Mouse (Mus musculus): ENCODE data around the gene Gm10985. TPM values are rescaled to one million over a fixed set of nuclear protein-coding genes. Genes with fewer than 3 reads are reported as not detected.

Gene Gm10985
- polyA plus RNA-seq, 1 experiment from 2014 or later, result not detected

DNA sequence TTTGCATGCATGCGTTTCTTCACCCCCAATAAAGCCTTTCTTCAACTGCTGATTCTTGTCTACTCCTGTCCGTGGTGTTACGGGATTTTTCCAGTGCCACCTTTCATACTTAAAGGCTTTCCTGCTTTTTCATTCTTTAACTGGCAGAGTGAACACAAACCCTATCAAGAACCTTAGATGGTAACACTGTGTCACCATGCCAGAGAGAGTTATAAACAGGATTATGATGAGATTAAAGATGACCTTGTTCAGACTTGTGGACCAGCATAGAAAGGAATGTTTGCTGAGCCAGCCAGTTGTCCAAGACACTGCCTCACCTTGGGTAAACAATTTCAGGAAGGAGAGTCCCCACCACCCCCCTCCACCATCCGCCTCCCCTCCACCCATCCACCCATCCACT lies 23.3 kb downstream of the Gm10985 start:
- WGBS, result 79% methylated on average over 4 of the region's 4 CpGs
- H3K27ac ChIP-seq, result no peak overlapping the region
- ATAC-seq (ENCODE audit: insufficient number of reproducible peaks, insufficient read depth, low FRiP score, low TSS enrichment), result no peak

DNA sequence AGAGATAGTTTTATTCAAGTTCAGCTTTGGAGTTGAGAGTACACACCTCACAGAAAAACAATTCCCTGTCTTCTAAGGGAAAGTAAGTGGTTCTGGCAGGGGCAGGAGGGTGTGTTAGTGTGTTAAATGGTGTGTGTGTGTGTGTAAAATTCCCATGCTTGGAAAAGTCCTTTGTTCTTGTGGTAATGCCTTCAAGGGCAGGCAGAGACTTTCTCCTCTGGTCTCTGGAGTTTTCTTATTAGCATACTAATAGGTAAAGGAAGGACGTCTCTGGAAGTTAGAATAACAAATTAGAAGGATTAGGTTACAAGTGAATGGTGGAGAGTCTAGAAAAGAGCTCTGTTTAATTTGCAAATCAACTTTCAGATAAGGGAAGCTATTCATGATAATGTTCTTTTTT lies 24.4 kb downstream of the Gm10985 start:
- Histone ChIP-seq H3K4me1 (no peaks in the 10 kb centered on the region), H3K27ac (no peak overlapping the region), H3K4me3 (no peak overlapping the region), H3K4me2 (replicated peaks) (no peak overlapping the region), H3K27me3 (no peaks in the 10 kb centered on the region), H3K9ac (no peak overlapping the region), H3K36me3 (no peaks in the 10 kb centered on the region), H3K9me3 (no peaks in the 10 kb centered on the region)
- no peak for ATAC-seq (ENCODE audit: insufficient number of reproducible peaks, insufficient read depth, low FRiP score, low TSS enrichment)
- WGBS, result 0% methylated on average over 1 of the region's 1 CpGs

More for the DNA sequence above, 23.3 kb downstream of the Gm10985 start:
- Histone ChIP-seq H3K4me3 (no peak overlapping the region), H3K36me3 (no peaks in the 10 kb centered on the region), H3K27me3 (no peaks in the 10 kb centered on the region), H3K4me1 (no peaks in the 10 kb centered on the region), H3K9ac (no peak overlapping the region), H3K4me2 (replicated peaks) (no peak overlapping the region), H3K9me3 (no peaks in the 10 kb centered on the region)

DNA sequence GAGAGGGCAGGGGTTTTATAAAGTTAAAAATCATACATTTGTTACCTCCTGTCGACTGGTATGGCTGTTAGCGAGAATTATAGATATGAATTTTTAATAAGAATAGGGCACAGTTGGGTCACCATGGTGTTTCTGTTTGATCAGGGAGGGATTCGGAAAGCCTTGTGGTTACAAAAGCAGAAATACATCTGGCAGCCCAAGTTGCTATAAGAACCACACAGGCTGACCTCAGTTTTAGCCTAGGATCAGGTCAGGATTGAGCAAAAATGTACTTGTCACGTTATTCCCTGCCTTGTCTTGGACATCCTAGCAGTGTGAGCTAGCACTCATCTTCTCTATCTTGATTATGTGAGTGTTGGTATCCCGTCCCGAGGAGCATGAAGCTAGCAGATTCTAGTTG lies 25.6 kb downstream of the Gm10985 start:
- Histone ChIP-seq H3K4me3 (no peak overlapping the region), H3K4me2 (replicated peaks) (no peak overlapping the region), H3K9me3 (no peaks in the 10 kb centered on the region), H3K4me1 (no peaks in the 10 kb centered on the region), H3K9ac (no peak overlapping the region), H3K27me3 (no peaks in the 10 kb centered on the region), H3K27ac (no peak overlapping the region), H3K36me3 (no peaks in the 10 kb centered on the region)
- 66% methylated on average over 6 of the region's 6 CpGs for WGBS
- no peak for ATAC-seq (ENCODE audit: insufficient number of reproducible peaks, insufficient read depth, low FRiP score, low TSS enrichment)

DNA sequence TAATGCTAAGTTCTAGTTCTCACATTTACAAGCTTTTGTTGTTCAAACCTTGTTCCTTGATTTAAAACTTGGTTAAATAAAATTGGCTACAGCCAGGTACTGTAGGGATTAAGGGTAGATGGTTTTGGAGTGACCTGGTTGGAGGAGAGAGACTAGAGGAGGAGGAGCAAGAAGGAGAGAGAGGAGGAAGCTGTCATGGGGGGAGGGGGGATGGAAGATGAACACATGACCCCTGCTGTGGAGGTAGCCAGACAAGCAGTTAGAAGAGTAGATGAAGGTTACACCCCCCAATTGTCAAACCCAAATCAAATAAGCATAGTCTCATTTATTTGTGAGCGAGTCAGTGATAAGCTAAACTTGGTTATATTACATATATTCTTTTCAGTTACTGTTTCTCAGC lies 26.7 kb downstream of the Gm10985 start:
- WGBS, result 92% methylated on average over 1 of the region's 1 CpGs
- no peak overlapping the region for H3K9ac ChIP-seq

DNA sequence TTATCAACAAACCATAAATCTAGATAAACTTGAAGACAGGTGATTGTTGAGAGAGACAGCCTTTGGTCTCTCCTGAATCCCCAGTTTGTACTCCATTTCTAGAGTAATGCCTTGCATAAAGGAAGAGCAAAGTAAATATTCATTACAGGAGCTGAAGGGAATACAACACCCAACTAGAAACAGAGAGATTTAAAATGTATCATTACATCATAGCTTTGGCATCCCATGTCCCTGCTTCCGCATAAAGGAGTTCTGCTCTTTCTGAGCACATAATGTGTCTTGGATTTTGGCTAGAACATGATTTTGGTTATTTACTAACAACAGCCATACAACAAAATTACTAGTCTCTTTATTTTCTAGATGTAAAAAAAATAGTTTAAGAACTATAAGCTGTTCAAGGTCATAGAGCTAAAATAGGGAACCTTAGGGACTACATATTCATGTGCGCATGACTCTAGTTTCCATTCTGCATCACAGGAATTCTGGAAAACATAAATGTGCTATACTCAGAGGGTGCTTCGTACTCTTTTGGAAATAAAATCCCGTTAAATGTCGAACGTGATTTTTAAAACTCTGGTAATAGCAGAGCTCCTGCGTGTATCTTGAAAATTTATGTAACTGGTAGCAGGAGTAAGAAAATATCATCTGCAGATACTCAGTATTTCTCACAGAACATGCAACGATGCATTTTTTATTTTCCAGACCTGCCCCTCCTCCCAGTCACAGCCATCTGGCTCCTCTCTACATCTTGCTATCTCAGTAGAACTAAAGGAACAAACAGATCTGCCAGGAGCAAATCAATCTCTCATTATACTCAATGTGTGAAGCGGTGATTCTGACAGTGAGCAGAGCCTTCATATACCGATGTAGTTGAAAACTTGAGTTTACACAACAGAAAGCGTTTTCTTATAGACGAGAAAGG lies 46.0 kb downstream of the Gm10985 start:
- no peaks in the 10 kb centered on the region for H3K9me3 ChIP-seq
- no peak overlapping the region for H3K4me3 ChIP-seq
- no peak overlapping the region for H3K9ac ChIP-seq
- no peak overlapping the region for H3K27ac ChIP-seq
- H3K36me3 ChIP-seq, result no peaks in the 10 kb centered on the region
- 81% methylated on average over 12 of the region's 12 CpGs for WGBS
- no peak for ATAC-seq (ENCODE audit: insufficient number of reproducible peaks, insufficient read depth, low FRiP score, low TSS enrichment)
- H3K4me2 ChIP-seq (replicated peaks), result no peak overlapping the region
- H3K4me1 ChIP-seq, result no peaks in the 10 kb centered on the region
- H3K27me3 ChIP-seq, result no peaks in the 10 kb centered on the region

More for the DNA sequence above, 26.7 kb downstream of the Gm10985 start:
- no peak overlapping the region for H3K27ac ChIP-seq
- ATAC-seq (ENCODE audit: insufficient number of reproducible peaks, insufficient read depth, low FRiP score, low TSS enrichment), result no peak
- no peaks in the 10 kb centered on the region for H3K36me3 ChIP-seq
- no peak overlapping the region for H3K4me2 ChIP-seq (replicated peaks)
- no peaks in the 10 kb centered on the region for H3K9me3 ChIP-seq
- H3K4me3 ChIP-seq, result no peak overlapping the region
- H3K4me1 ChIP-seq, result no peaks in the 10 kb centered on the region
- H3K27me3 ChIP-seq, result no peaks in the 10 kb centered on the region

Other genes starting within 250 kb of the Gm10985 start
- 6.4 and 6.7 TPM in 2 replicates for gene Frem2, start 187.7 kb upstream of the Gm10985 start, polyA plus RNA-seq (2016; fragmentation: Nextera tagmentation; extraction: Ambion mirVana)
- gene Ufm1, start 18.7 kb downstream of the Gm10985 start, polyA plus RNA-seq (2016; fragmentation: Nextera tagmentation; extraction: Ambion mirVana), result 79.7 and 101 TPM in 2 replicates

All from embryonic facial prominence, embryonic 12.5 days (tissue).